Mouse (Mus musculus) splenic B cell, adult 2 months (primary cell): ENCODE measurements around the gene Scyl1.

Source experiments
- DNase-seq: peaks from one replicate; pipeline ENCODE4 v3.0.0-alpha.2; 2011; ENCODE audit warnings: low read depth, low spot score
- H3K27me3 ChIP-seq: 2 replicates; pipeline ENCODE4 v1.6.1; 2012; ENCODE audit warnings: mild to moderate bottlenecking, low read length, moderate library complexity, mixed read lengths; ENCODE audit not compliant: control insufficient read depth, poor library complexity, insufficient read depth, severe bottlenecking
- H3K36me3 ChIP-seq: 2 replicates; pipeline ENCODE4 v1.6.1; 2012; ENCODE audit warnings: mild to moderate bottlenecking, low read length, moderate library complexity, mixed read lengths; ENCODE audit not compliant: control insufficient read depth, poor library complexity, insufficient read depth, severe bottlenecking

Gene Scyl1

DNA sequence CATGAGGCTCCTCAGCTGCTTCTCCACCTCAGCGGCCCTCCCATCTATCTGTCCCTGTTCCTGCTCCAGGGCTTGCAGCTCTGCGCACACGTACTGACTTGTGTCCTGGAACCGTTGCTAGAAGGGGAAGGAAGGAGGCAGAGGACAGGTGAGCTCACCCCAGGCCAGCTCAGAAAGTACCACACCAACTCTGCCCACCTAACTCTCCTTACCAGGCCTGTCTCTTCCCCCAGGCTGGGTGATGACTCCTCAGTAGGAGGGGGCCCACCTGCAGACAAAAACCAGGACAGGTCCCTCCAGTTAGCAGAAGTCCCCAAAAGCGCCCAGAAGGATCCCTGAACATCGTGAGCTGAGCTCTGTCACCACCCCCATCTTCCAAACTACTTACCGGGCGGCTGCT is 60.6 kb downstream of the Scyl1 start:
- Histone ChIP-seq H3K27me3 (no peaks in the 10 kb centered on the region), H3K36me3 (peaks cover 16% of the 10 kb centered on the region)
- DNase-seq = no peak

DNA sequence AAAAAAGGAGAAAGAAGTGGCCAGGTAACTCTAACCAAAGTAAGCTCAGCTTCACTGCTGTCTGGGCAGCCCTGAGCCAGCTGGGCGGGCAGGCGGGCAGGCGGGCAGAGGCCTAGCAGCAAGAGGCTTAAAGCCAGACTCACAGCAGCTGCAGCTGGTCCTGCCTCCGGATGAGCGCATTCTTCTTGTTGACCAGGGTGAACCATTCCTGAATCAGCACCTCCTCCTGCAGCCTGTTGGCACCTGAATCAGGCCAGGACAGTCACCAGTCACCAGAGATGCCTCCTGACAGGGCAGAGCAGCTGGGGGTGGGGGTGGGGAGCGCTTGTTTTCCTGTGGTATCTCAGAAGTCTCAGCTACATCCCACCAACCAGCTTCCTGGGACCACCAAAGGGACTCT is 61.2 kb downstream of the Scyl1 start:
- Histone ChIP-seq H3K27me3 (no peaks in the 10 kb centered on the region), H3K36me3 (peaks cover 14% of the 10 kb centered on the region)
- DNase-seq = no peak
